Mouse (Mus musculus) intestine, embryonic 16.5 days (tissue): ENCODE measurements at regions not wholly inside any gene's neighbourhood (a gene's known extent, or its start where the extent isn't known, plus 50 kb on each side); places are given as distances from the start of the nearest gene placed in this dataset. TPM values are rescaled to one million over a fixed set of nuclear protein-coding genes. Genes with fewer than 3 reads are reported as not detected.

Experiments used
- ATAC-seq: fragments of 200-750 bp; cut with Nextera tagmentation; 2 replicates; pipeline ENCODE4 v1.8.0; 2017; ENCODE audit warnings: moderate TSS enrichment, moderate library complexity
- H3K27ac ChIP-seq: fragments of 300-500 bp; sonication (generic); 2 replicates; pipeline ENCODE4 v1.5.1; 2014; ENCODE audit warnings: mild to moderate bottlenecking, low read length
- H3K27me3 ChIP-seq: fragments of 300-500 bp; sonication (generic); replicated peaks from 2 replicates; pipeline ENCODE4 v1.6.1; 2014; ENCODE audit warnings: low read length, control low read depth, mixed read lengths; ENCODE audit not compliant: control insufficient read depth, insufficient read depth
- H3K36me3 ChIP-seq: fragments of 300-500 bp; sonication (generic); 2 replicates; pipeline ENCODE4 v1.6.1; 2014; ENCODE audit warnings: low read length, control low read depth; ENCODE audit not compliant: control insufficient read depth, insufficient read depth
- H3K4me1 ChIP-seq: fragments of 300-500 bp; sonication (generic); 2 replicates; pipeline ENCODE4 v1.6.1; 2014; ENCODE audit warnings: low read length, control low read depth, mixed read lengths; ENCODE audit not compliant: control insufficient read depth, insufficient read depth
- H3K4me2 ChIP-seq: fragments of 300-500 bp; sonication (generic); 2 replicates; pipeline ENCODE4 v1.6.1; 2014; ENCODE audit warnings: low read depth, low read length, control low read depth
- H3K4me3 ChIP-seq: fragments of 300-500 bp; sonication (generic); 2 replicates; pipeline ENCODE4 v1.5.1; 2014; ENCODE audit warnings: mild to moderate bottlenecking, low read length
- H3K9ac ChIP-seq: fragments of 300-500 bp; sonication (generic); 2 replicates; pipeline ENCODE4 v1.6.1; 2014; ENCODE audit warnings: low read depth, low read length
- H3K9me3 ChIP-seq: fragments of 300-500 bp; sonication (generic); 2 replicates; pipeline ENCODE4 v1.6.1; 2016; ENCODE audit warnings: low read length, control low read depth; ENCODE audit not compliant: control insufficient read depth
- WGBS: fragments of 180-500 bp; shearing (Covaris S2); extraction: QIAGEN DNeasy Blood & Tissue Kit; methylation state at CpG from one replicate; pipeline ENCODE4 v1.1.7; 2014; 5-methylcytosine and 5-hydroxymethylcytosine counted together
- microRNA-seq: library from miRNA; unstranded; fragments of <30 nt; microRNA quantifications from one replicate; pipeline ENCODE4, GENCODE M21; 2016

DNA sequence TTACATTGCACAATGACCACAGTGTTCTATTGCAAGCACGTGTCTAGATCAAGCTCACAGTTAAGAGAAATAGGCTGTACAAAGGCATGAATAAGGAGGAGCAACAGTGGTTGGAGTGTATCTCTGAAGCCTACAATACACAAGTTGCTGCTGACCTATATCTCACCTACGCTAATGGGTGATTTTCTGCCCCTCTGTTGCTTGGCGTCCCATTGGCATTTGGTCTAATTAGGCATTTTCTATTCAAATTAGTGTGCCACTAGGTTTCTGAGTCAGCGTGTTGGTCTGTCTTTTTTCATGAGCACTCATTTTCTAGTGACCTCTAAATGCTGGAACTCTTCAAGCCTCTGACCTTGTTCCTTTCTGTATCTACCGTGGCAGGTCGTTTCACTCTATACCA is 98.9 kb upstream of the Slc24a2 start:
- Histone ChIP-seq H3K4me2 (no peak overlapping the region), H3K4me3 (no peak overlapping the region), H3K4me1 (0 out of 2 replicates have a peak, but pooled peaks cover 6% of the 10 kb centered on the region), H3K36me3 (no peaks in the 10 kb centered on the region), H3K9ac (no peak overlapping the region), H3K27ac (no peak overlapping the region), H3K9me3 (no peaks in the 10 kb centered on the region), H3K27me3 (no peaks in the 10 kb centered on the region)
- ATAC-seq, result no peak
- 67% methylated on average over 6 of the region's 6 CpGs for WGBS

DNA sequence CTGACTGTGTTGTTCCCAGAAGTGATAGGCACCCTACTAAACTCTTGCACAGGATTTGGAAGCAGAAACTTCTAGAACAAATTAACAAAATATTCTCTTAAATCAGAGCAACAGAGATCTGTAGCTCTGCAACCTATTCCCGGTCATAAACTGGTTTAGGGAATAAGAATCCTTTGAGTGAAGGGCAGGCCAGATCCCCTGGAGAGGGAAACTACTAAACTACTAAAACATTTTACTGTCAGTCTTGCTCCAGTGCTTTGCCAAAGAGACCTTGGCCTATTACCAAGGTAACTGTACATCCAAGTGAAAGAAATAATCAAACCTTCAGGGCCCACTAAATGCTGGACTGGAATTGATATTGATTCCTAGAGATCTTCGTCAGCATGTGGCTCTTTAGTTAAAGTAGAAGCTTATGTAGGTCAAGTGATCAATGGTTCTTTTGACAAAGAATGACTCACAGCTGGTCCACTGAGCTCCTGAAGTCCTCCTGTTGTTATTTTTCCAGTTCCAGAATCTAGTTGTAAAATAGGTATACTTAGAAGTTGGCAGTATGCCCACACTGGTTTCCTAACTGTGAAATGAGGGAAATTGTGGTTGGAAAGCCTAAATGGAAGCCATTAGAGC is 91.6 kb upstream of the Slc24a2 start:
- ATAC-seq, result no peak
- WGBS, result 79% methylated on average over 2 of the region's 2 CpGs
- no peaks in the 10 kb centered on the region for H3K36me3 ChIP-seq

DNA sequence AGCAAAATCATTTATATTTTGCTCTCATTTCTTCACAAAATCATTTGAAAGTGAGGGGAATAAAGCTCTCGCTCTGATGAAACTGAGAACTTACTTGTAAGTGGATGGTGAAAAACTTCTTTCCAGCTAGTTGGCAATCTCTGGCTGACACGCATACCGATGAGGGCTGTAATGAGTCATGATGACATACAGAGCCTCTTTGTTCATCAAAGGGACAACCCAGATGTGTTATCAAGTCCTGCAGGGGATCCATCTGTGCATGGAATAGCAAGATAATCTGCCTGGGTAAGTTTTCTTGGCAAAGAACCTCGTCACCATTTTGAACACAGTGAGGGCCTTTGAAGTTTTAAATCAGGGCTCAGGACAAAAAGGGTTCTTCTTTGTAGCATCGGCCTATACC is 67.9 kb upstream of the Slc24a2 start:
- H3K27me3 ChIP-seq, result no peaks in the 10 kb centered on the region
- H3K9me3 ChIP-seq, result no peaks in the 10 kb centered on the region
- no peaks in the 10 kb centered on the region for H3K4me1 ChIP-seq
- H3K4me3 ChIP-seq, result no peak overlapping the region
- ATAC-seq, result no peak
- WGBS, result 77% methylated on average over 5 of the region's 5 CpGs
- H3K36me3 ChIP-seq, result no peaks in the 10 kb centered on the region
- no peak overlapping the region for H3K4me2 ChIP-seq
- no peak overlapping the region for H3K9ac ChIP-seq
- H3K27ac ChIP-seq, result no peak overlapping the region

More for the DNA sequence above, 91.6 kb upstream of the Slc24a2 start:
- H3K27me3 ChIP-seq, result no peaks in the 10 kb centered on the region
- no peak overlapping the region for H3K4me3 ChIP-seq
- H3K4me2 ChIP-seq, result no peak overlapping the region
- H3K9ac ChIP-seq, result no peak overlapping the region
- H3K9me3 ChIP-seq, result no peaks in the 10 kb centered on the region
- no peak overlapping the region for H3K27ac ChIP-seq
- H3K4me1 ChIP-seq, result no peaks in the 10 kb centered on the region

DNA sequence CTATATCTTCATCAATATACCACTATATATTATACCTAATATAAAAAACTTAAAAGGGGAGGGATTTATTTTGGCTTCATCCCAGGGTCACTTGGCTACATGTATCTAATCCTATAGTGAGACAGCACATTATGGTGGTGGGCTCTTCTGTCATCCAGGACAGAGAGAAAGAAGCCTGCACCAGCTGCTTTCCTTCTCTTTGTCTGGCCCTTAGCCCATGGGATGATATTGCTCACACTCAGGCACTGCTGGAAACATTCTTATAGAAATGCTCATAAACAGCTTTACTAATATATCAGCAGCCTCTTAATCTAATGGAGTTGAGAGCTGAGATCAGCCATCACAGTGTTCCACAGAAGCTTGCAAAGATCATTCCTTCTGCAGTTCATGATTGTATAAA is 64.3 kb upstream of the Slc24a2 start:
- Histone ChIP-seq H3K36me3 (no peaks in the 10 kb centered on the region), H3K9me3 (no peaks in the 10 kb centered on the region), H3K27ac (no peak overlapping the region), H3K9ac (no peak overlapping the region), H3K4me2 (no peak overlapping the region), H3K4me1 (no peaks in the 10 kb centered on the region), H3K4me3 (no peak overlapping the region), H3K27me3 (no peaks in the 10 kb centered on the region)
- no peak for ATAC-seq

Small RNA genes lying in the stretch of these regions (microRNA-seq; reads per million reads assigned to microRNA genes)
- not detected for gene Gm23154
